Mouse (Mus musculus) brain, embryonic 14.5 days (tissue): ENCODE results near the gene Trim60. TPM values are rescaled to one million over a fixed set of nuclear protein-coding genes. Genes with fewer than 3 reads are reported as not detected.

Experiments
- DNase-seq: peaks from one replicate; pipeline ENCODE4 v3.0.0-alpha.2; 2011; ENCODE audit warnings: low read depth
- CTCF ChIP-seq: fragments of 200-500 bp; IDR thresholded peaks from 2 replicates; pipeline ENCODE4 v1.5.1; 2012; ENCODE audit warnings: inconsistent platforms, mild to moderate bottlenecking, moderate library complexity, borderline replicate concordance; ENCODE audit not compliant: insufficient read depth, insufficient read length; ENCODE audit errors: extremely low read depth
- POLR2A ChIP-seq: fragments of 200-500 bp; IDR thresholded peaks from 2 replicates; pipeline ENCODE4 v1.6.1; 2012; ENCODE audit warnings: mild to moderate bottlenecking, inconsistent platforms, borderline replicate concordance; ENCODE audit not compliant: poor library complexity, insufficient read depth, insufficient read length, severe bottlenecking; ENCODE audit errors: extremely low read depth
- polyA plus RNA-seq: library from polyadenylated mRNA; depleted of rRNA; stranded (reverse); fragments of >200 nt; gene quantifications from 2 replicates; pipeline ENCODE4 v1.2.3, GENCODE M21; 2012; rRNA removed

Trim60 gene
- not detected in 2 replicates for polyA plus RNA-seq

- no peak for TF ChIP-seq POLR2A
- TF ChIP-seq CTCF: no peak
- no peak for DNase-seq
These were observed at the start of gene Trim60, which contains the start of gene Trim61 for GRCm38 (mm10) chr8:65018423-65018822. Gene Trim60, minus strand, starts transcription at chr8:65018584. Gene Trim61, minus strand, starts transcription at chr8:65018523.

GRCm38 (mm10) chr8:65067694-65068472, 49.5 kb upstream of the Trim60 start:
- peak; percentile 78 for DNase-seq
- TF ChIP-seq CTCF (no peak), POLR2A (no peak)

GRCm38 (mm10) chr8:65067031-65067430, 48.6 kb upstream of the Trim60 start:
- no peak for DNase-seq
- TF ChIP-seq POLR2A: no peak
- no peak for TF ChIP-seq CTCF

DNA sequence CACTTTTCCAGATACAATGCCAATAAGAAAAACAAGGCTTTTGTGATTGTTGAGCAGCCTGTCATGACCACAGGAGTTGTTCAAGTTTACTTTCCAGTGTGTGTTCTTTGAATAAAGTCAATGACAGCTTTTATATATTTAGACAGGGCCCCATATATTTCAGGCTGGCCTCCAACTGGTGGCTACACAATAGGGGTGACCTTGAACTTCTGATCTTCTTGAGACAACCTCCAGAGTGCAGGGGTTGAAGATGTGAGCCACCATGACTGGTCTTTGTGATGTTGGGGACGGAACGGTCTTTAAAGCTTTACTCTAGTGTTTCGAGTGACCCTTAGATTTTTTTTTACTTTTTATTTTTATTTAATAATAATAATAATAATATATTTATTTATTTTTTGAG, 47.2 kb upstream of the Trim60 start:
- TF ChIP-seq POLR2A: no peak
- no peak for TF ChIP-seq CTCF
- DNase-seq: no peak

- TF ChIP-seq CTCF: no peak
- no peak for TF ChIP-seq POLR2A
- DNase-seq: no peak
These were observed 45.7 kb upstream of the Trim60 start for GRCm38 (mm10) chr8:65064071-65064470.

DNA sequence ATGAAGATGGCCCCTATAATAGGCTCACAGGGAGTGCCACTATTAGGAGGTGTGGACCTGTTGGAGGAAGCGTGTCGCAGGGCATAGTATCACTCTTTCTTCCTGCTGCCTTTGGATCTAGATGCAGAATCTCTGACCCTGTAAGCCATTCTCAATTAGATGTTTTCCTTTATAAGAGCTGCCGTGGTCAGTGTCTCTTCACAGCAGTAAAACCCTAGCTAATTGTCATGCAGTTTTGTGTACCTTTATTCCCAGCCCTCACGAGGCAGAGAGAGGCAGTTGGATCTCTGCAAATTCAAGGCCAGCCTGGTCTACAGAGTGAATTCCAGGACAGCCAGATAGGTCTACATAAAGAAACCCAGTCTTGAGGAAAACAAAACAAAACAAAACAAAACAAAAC, 43.8 kb upstream of the Trim60 start:
- TF ChIP-seq CTCF (no peak), POLR2A (no peak)
- no peak for DNase-seq

DNA sequence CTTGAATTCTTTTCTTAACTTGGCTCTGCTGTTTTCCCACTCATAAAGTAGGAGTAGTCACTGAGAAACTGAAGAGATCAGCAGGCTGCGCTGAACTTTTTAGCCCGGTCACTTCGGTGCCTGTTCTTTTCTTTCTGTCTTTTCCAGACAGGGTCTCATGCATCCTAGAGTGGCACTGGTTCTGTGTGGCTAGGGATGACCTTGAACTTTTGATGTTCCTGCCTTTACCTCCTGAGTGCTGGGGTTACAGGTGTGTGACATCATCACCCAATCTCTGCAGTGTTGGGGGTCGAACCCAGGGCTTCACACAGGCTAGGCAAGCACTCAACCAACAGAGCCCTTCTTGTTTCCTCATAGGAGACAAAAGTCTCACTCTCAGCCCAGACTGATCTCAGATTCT, 38.3 kb upstream of the Trim60 start:
- DNase-seq: no peak
- TF ChIP-seq POLR2A: no peak
- TF ChIP-seq CTCF: no peak

- TF ChIP-seq POLR2A: no peak
- no peak for TF ChIP-seq CTCF
- no peak for DNase-seq
These were observed 35.6 kb upstream of the Trim60 start for GRCm38 (mm10) chr8:65053968-65054367.

GRCm38 (mm10) chr8:65053554-65053953, 35.2 kb upstream of the Trim60 start:
- TF ChIP-seq POLR2A (no peak), CTCF (no peak)
- DNase-seq: no peak

- TF ChIP-seq POLR2A (no peak), CTCF (no peak)
- no peak for DNase-seq
These were observed 29.4 kb upstream of the Trim60 start for GRCm38 (mm10) chr8:65047801-65048200.

DNA sequence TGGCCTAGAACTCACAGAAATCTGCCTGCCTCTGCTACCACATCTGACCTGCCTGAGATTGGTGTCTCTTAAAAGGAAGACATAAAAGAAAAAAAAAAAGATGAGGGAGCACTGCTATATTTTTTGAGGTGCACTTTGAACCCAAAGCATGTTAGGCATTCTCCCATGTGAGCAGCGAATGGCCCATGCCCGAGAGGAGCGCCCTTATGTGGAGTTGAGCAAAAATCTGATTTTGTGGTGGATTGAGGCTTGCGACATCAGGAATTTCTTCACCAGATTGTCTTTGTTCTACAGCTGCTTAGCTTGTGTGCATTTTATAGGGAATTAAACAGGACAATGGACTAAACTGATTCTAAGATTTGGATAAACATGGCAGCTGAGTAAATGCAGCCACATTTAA, 28.8 kb upstream of the Trim60 start:
- no peak for DNase-seq

DNA sequence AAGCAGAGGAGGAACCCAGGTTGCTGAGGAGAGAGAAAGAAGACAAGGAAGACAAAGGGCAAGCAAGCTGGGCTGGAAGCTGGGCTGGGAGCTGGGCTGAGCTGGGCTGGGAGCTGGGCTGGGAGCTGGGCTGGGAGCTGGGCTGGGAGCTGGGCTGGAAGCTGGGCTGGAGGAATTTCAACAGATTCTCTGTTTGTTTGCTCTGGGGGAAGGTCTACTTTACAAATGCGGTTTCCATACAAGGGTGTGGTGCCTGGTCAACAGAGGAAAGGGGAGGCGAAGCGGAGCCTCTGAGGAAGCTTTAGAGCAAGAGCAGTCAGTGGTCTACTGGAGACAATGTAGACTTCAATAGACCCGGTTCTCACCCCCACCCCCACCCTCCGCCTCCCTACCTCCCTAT, 28.2 kb upstream of the Trim60 start:
- no peak for DNase-seq
- TF ChIP-seq POLR2A (no peak), CTCF (no peak)

More for the DNA sequence above, 28.8 kb upstream of the Trim60 start:
- TF ChIP-seq CTCF: no peak
- no peak for TF ChIP-seq POLR2A
